ENCODE assay signal across 14 mouse cellular contexts in genomic region chr7:67911841-67912240, GRCm38 (mm10). TPM values are rescaled to one million over a fixed set of nuclear protein-coding genes. Genes with fewer than 3 reads are reported as not detected.
DNase-seq lines count a peak whose midpoint lies in the region; ATAC-seq lines count a peak whose summit lies in the region.
"Had no signal": no experiment of that assay in that cellular context is flagged by ENCODE, and none has a peak within 500 bp of the region (broad histone marks: within the 10 kb centered on the region; RNA-seq: fewer than 3 reads in every experiment).

No protein-coding gene starts in this region.

- 67% methylated on average over 6 of the region's 6 CpGs for WGBS in forebrain, embryonic 10.5 days
- WGBS in forebrain, embryonic 12.5 days, result 66% methylated on average over 6 of the region's 6 CpGs
- 34% methylated on average over 6 of the region's 6 CpGs for WGBS in liver, embryonic 12.5 days (ENCODE audit: insufficient replicate concordance)

- ATAC-seq in forebrain, embryonic 12.5 days (ENCODE audit: low FRiP score), result no peak
- ATAC-seq in liver, embryonic 12.5 days, result no peak
- peak; percentile 88 to 90 for ATAC-seq in hematopoietic stem cell, adult 5-6 weeks (replicated peaks in 1 of 2; ENCODE audit: insufficient read depth in 1 of 2, low FRiP score in 2 of 2, low TSS enrichment in 1 of 2, low read depth in 1 of 2, poor library complexity in 2 of 2, severe bottlenecking in 2 of 2)

- H3K4me3 ChIP-seq in forebrain, embryonic 10.5 days, result no peak overlapping the region
- no peak overlapping the region for H3K4me3 ChIP-seq in forebrain, embryonic 12.5 days (replicated peaks)
- no peak overlapping the region for H3K4me3 ChIP-seq in liver, embryonic 12.5 days

- no peaks in the 10 kb centered on the region for H3K9me3 ChIP-seq in forebrain, embryonic 10.5 days
- no peaks in the 10 kb centered on the region for H3K9me3 ChIP-seq in forebrain, embryonic 12.5 days
- no peaks in the 10 kb centered on the region for H3K9me3 ChIP-seq in liver, embryonic 12.5 days (replicated peaks)

- no peak overlapping the region for H3K9ac ChIP-seq in forebrain, embryonic 12.5 days
- H3K9ac ChIP-seq in liver, embryonic 12.5 days, result no peak overlapping the region
- H3K9ac ChIP-seq: hindbrain, embryonic 14.5 days had no signal

- no peaks in the 10 kb centered on the region for H3K36me3 ChIP-seq in forebrain, embryonic 10.5 days (replicated peaks)
- no peaks in the 10 kb centered on the region for H3K36me3 ChIP-seq in forebrain, embryonic 12.5 days (replicated peaks)
- no peaks in the 10 kb centered on the region for H3K36me3 ChIP-seq in liver, embryonic 12.5 days

- no peak for DNase-seq in forebrain, embryonic 10.5 days (ENCODE audit: extremely low spot score, low spot score)
- peak; percentile 7 for DNase-seq in liver
- peak; percentile 57 to 75 for DNase-seq in natural killer cell, adult 2 months (ENCODE audit: low spot score in 2 of 2)
- DNase-seq in cerebellum, adult 11-12 months, result no peak
- no peak for DNase-seq in adrenal gland, adult 18-20 months (ENCODE audit: low spot score in 2 of 2)
- DNase-seq: adrenal gland, postnatal 36 days; cerebellum, postnatal 36 days; gastrocnemius, postnatal 14 days; lung, adult 2 months; thymus, postnatal 25 days had no signal

- H3K27me3 ChIP-seq in forebrain, embryonic 10.5 days (ENCODE audit: poor library complexity, severe bottlenecking), result no peaks in the 10 kb centered on the region
- no peaks in the 10 kb centered on the region for H3K27me3 ChIP-seq in forebrain, embryonic 12.5 days
- no peaks in the 10 kb centered on the region for H3K27me3 ChIP-seq in liver, embryonic 12.5 days (replicated peaks)

- peaks cover 25% of the 10 kb centered on the region for H3K4me1 ChIP-seq in forebrain, embryonic 10.5 days
- peaks cover 6% of the 10 kb centered on the region for H3K4me1 ChIP-seq in forebrain, embryonic 12.5 days
- no peaks in the 10 kb centered on the region for H3K4me1 ChIP-seq in liver, embryonic 12.5 days

- no peak overlapping the region for H3K4me2 ChIP-seq in forebrain, embryonic 12.5 days
- H3K4me2 ChIP-seq in liver, embryonic 12.5 days, result no peak overlapping the region

- H3K27ac ChIP-seq in forebrain, embryonic 10.5 days, result peak overlapping the region; percentile 81; the same call in 1 of the 2 replicates
- H3K27ac ChIP-seq in forebrain, embryonic 12.5 days, result no peak overlapping the region
- no peak overlapping the region for H3K27ac ChIP-seq in liver, embryonic 12.5 days
- H3K27ac ChIP-seq: hindbrain, embryonic 14.5 days had no signal

RNA-seq across cellular contexts. Expression of gene Igf1r, which starts 40.8 kb away (rescaled TPM):
- polyA plus RNA-seq in forebrain, embryonic 10.5 days (2016; fragmentation: Nextera tagmentation; extraction: Ambion mirVana), result 18.8 and 20.8 TPM in 2 replicates
- polyA plus RNA-seq in forebrain, embryonic 12.5 days (2016; fragmentation: Nextera tagmentation; extraction: Ambion mirVana), result 29.0 and 36.1 TPM in 2 replicates
- polyA plus RNA-seq in liver, embryonic 12.5 days (2016; fragmentation: Nextera tagmentation; extraction: Ambion mirVana), result 8.5 and 9.6 TPM in 2 replicates
- total RNA-seq in hematopoietic stem cell, adult 5-6 weeks (2017), result 31.6 and 51.6 TPM in 2 replicates
- total RNA-seq in adrenal gland, adult 18-20 months (2021), result 100 to 1,000 TPM in 1 of 2 experiments, 10 to 100 TPM in 1; 56.6 to 128 TPM

Comparison
In these comparisons a context has a peak if more than half of its experiments do, and no peak if none do; other contexts are left out.
1. DNase-seq: peak in liver (single experiment) and natural killer cell, adult 2 months (2 of 2); none in forebrain, embryonic 10.5 days (single experiment), cerebellum, adult 11-12 months (single experiment) and adrenal gland, adult 18-20 months (0 of 2).
2. ATAC-seq: peak in hematopoietic stem cell, adult 5-6 weeks (2 of 2); none in forebrain, embryonic 12.5 days (single experiment) and liver, embryonic 12.5 days (single experiment).